Mouse (Mus musculus) NIH3T3 (cell line): Measurements from ENCODE around the gene Slit3.

Source experiments
- DNase-seq: peaks from one replicate; pipeline ENCODE4 v3.0.0-alpha.2; 2012; ENCODE audit warnings: low read depth

The Slit3 gene

GRCm38 (mm10) chr11:35406522-35406921, 285.5 kb downstream of the Slit3 start:
- no peak for DNase-seq

- peak; percentile 95 for DNase-seq
Measured at GRCm38 (mm10) chr11:35407341-35408154, 286.5 kb downstream of the Slit3 start.

GRCm38 (mm10) chr11:35410431-35410830, 289.4 kb downstream of the Slit3 start:
- no peak for DNase-seq

GRCm38 (mm10) chr11:35415768-35416401, 294.9 kb downstream of the Slit3 start:
- peak; percentile 32 for DNase-seq

- no peak for DNase-seq
Measured at GRCm38 (mm10) chr11:35416402-35417093, 295.5 kb downstream of the Slit3 start.

- peak; percentile 37 for DNase-seq
Measured at GRCm38 (mm10) chr11:35417911-35418552, 297.0 kb downstream of the Slit3 start.

GRCm38 (mm10) chr11:35419013-35419412, 298.0 kb downstream of the Slit3 start:
- no peak for DNase-seq

- DNase-seq: no peak
Measured at GRCm38 (mm10) chr11:35421728-35422127, 300.7 kb downstream of the Slit3 start.

GRCm38 (mm10) chr11:35428036-35428435, 307.0 kb downstream of the Slit3 start:
- no peak for DNase-seq

GRCm38 (mm10) chr11:35431130-35431529, 310.1 kb downstream of the Slit3 start:
- no peak for DNase-seq

- no peak for DNase-seq
Measured at GRCm38 (mm10) chr11:35437510-35437909, 316.5 kb downstream of the Slit3 start.

- no peak for DNase-seq
Measured at GRCm38 (mm10) chr11:35440186-35440585, 319.2 kb downstream of the Slit3 start.

GRCm38 (mm10) chr11:35444489-35445100, 323.6 kb downstream of the Slit3 start:
- DNase-seq: no peak

GRCm38 (mm10) chr11:35447951-35448350, 326.9 kb downstream of the Slit3 start:
- DNase-seq: peak; percentile 30

GRCm38 (mm10) chr11:35449199-35449598, 328.2 kb downstream of the Slit3 start:
- DNase-seq: no peak

- peak; percentile 83 for DNase-seq
Measured at GRCm38 (mm10) chr11:35451636-35452035, 330.6 kb downstream of the Slit3 start.

GRCm38 (mm10) chr11:35452413-35452812, 331.4 kb downstream of the Slit3 start:
- peak; percentile 22 for DNase-seq

- DNase-seq: no peak
Measured at GRCm38 (mm10) chr11:35454191-35454725, 333.2 kb downstream of the Slit3 start.

- DNase-seq: no peak
Measured at GRCm38 (mm10) chr11:35454781-35455180, 333.8 kb downstream of the Slit3 start.

- DNase-seq: no peak
Measured at GRCm38 (mm10) chr11:35458068-35458467, 337.0 kb downstream of the Slit3 start.

GRCm38 (mm10) chr11:35466701-35467100, 345.7 kb downstream of the Slit3 start:
- DNase-seq: peak; percentile 58

GRCm38 (mm10) chr11:35468847-35469246, 347.8 kb downstream of the Slit3 start:
- DNase-seq: no peak
